Mouse (Mus musculus): ENCODE measurements around the gene Dcaf5.

DNA sequence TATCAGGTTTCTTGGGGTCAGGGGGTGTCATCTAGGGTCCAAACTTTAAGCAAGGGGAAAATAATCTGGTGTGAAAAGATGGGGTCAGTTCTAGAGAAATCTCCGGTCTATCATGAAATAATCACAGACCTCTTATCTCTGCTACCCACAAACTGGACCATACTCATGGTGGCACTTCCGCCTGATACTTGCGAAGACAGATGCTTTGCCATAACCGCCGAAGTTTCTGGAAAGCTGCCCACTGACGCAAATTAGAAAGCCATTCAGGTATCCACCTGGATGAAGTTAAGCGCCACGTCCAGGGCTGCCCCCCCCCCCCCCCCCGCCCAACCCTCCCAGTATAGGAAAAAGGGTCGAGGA, 1.8 kb downstream of the Dcaf5 start:
- TF ChIP-seq CTCF (conservative IDR thresholded peaks at IDR 0.05 in 1 of 2, IDR thresholded peaks at IDR 0.05 in 1 of 2; ENCODE audit: low read depth in 2 of 2, low read length in 2 of 2) = no peak
- TF ChIP-seq EP300 (IDR thresholded peaks at IDR 0.05; ENCODE audit: low read length) = no peak

Measured in CH12.LX (cell line).